Mouse (Mus musculus): Measurements from ENCODE around the gene Nudt8. TPM values are rescaled to one million over a fixed set of nuclear protein-coding genes. Genes with fewer than 3 reads are reported as not detected.

Gene Nudt8
- polyA plus RNA-seq, 1 experiment from 2014 or later = 30.0 TPM

DNA sequence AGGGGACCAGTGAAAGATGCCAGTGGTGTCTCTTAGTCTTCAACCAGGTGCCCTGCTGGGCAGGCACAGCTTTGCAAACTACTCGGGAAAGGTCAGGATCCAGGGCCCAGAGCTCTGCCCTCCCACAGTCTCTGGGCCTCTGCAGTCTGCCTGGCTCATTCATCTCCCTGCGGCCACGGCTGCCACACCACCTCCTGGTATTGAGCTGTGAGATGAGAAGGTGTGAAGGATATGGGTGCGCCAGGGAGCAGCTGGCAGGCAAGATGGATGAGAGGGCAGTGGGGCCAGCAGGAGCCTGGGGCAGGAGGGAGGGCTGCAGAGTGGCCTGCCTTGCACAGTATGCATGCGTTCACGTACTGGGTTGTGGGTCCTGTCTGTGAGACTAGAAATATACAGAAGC is 9.6 kb upstream of the Nudt8 start:
- Histone ChIP-seq H3K27me3 (no peaks in the 10 kb centered on the region), H3K27ac (no peak overlapping the region), H3K4me2 (replicated peaks) (no peak overlapping the region), H3K4me1 (peaks cover 11% of the 10 kb centered on the region), H3K9me3 (no peaks in the 10 kb centered on the region), H3K4me3 (no peak overlapping the region), H3K36me3 (no peaks in the 10 kb centered on the region), H3K9ac (no peak overlapping the region)
- no peak for ATAC-seq (ENCODE audit: insufficient number of reproducible peaks, insufficient read depth, low FRiP score, low TSS enrichment)
- WGBS = 62% methylated on average over 6 of the region's 6 CpGs

DNA sequence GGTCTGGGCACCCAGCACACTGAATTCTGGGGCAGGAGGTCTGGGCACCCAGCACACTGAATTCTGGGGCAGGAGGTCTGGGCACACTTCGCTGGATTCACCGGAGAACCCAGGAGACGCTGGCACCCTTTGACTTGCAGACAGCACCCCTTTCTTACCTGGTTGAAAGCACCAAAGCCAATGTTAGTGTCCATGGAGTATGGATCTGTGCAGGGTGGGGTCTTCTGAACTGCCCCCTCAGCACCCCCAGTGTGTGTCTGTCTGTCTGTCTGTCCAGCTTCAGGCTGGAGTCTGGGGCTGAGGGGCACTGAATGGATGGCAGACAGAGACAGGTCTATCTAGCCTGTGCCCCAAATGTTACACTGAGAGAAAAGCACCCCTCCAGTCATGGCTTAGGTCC is 8.8 kb upstream of the Nudt8 start:
- Histone ChIP-seq H3K27ac (no peak overlapping the region), H3K4me3 (no peak overlapping the region), H3K4me2 (replicated peaks) (no peak overlapping the region), H3K9ac (no peak overlapping the region), H3K27me3 (no peaks in the 10 kb centered on the region), H3K4me1 (peaks cover 4% of the 10 kb centered on the region), H3K36me3 (no peaks in the 10 kb centered on the region), H3K9me3 (no peaks in the 10 kb centered on the region)
- no peak for ATAC-seq (ENCODE audit: insufficient number of reproducible peaks, insufficient read depth, low FRiP score, low TSS enrichment)
- 94% methylated on average over 3 of the region's 3 CpGs for WGBS

DNA sequence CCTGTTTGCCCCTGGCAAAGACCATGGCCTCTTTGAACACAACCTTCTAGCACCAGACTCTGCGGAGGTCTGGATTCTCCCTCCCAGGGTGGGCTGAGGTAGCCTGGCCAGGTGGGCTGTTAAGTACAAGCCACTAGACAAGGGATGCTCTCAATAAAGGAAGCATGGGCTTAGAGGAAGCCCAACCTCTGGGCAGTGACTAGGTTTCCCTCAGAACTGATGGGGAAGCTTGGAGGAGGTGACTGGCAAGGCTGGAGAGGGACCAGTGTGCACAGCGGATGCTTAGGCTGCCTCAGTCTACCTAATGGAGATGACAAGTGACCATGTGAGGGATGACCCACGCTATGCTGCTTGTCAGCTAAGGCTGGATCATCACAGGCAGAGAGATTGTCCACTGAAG is 8.4 kb upstream of the Nudt8 start:
- Histone ChIP-seq H3K9me3 (no peaks in the 10 kb centered on the region), H3K4me2 (replicated peaks) (no peak overlapping the region), H3K9ac (no peak overlapping the region), H3K4me3 (no peak overlapping the region), H3K27ac (no peak overlapping the region), H3K4me1 (peaks cover under 1% of the 10 kb centered on the region; the same call in 1 of the 2 replicates), H3K36me3 (no peaks in the 10 kb centered on the region), H3K27me3 (no peaks in the 10 kb centered on the region)
- 77% methylated on average over 3 of the region's 3 CpGs for WGBS
- no peak for ATAC-seq (ENCODE audit: insufficient number of reproducible peaks, insufficient read depth, low FRiP score, low TSS enrichment)

DNA sequence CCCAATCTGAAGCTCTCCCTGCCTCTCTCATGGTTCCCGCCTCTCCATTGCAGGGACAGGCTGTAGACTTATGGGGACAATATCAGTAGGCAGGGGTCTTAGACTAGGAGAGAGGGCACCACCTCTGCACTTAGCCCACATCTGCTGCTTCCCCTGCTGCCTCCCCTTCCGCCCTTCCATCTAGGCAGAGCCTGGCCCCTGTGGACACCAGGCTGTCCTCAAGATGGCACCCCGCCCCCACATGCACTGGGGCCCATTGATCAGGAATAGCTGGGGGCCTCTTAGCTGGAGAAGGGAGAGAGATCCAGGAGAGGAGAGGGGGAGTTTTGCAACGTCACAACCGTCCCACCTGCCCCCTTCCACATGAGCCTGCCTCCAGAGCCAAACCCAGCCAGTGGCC is 8.0 kb upstream of the Nudt8 start, which contains the start of gene Tbx10:
Tbx10 (plus strand) TSS at position 337 of the 400 bp plus-strand sequence.
- H3K27me3 ChIP-seq = no peaks in the 10 kb centered on the region
- 0 out of 2 replicates have a peak within 1 kb of the TSS, but pooled peaks have one; percentile 2 for H3K9ac ChIP-seq
- no peak for ATAC-seq (ENCODE audit: insufficient number of reproducible peaks, insufficient read depth, low FRiP score, low TSS enrichment)
- no peak within 1 kb of the TSS for H3K4me3 ChIP-seq
- H3K9me3 ChIP-seq = no peaks in the 10 kb centered on the region
- WGBS = 62% methylated on average over 5 of the region's 5 CpGs
- H3K4me1 ChIP-seq = no peaks in the 10 kb centered on the region; the same call in 1 of the 2 replicates
- no peaks in the 10 kb centered on the region for H3K36me3 ChIP-seq
- no peak within 1 kb of the TSS for H3K27ac ChIP-seq
- H3K4me2 ChIP-seq (replicated peaks) = no peak within 1 kb of the TSS

DNA sequence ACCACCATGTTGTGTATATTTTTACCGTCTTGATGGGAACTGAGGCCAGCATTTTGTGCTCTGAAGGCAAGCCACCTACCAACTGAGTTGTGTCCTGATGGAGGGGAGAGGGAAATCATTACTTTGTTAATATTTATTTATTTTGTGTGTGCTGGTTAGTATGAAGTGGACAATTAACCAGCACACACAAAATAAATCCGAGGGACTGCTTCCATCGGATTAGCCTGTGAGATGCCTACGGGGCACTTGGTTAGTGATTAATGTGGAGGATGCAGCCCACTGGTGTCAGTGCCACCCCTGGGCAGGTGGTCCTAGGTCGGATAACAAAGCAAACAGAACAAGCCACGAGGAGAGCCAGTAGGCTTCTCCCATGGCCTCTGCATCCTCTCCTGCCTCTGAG is 5.4 kb upstream of the Nudt8 start:
- Histone ChIP-seq H3K4me1 (peaks cover 3% of the 10 kb centered on the region; the same call in 1 of the 2 replicates), H3K9ac (no peak overlapping the region), H3K4me2 (replicated peaks) (no peak overlapping the region), H3K9me3 (no peaks in the 10 kb centered on the region), H3K27ac (no peak overlapping the region), H3K4me3 (no peak overlapping the region), H3K36me3 (no peaks in the 10 kb centered on the region), H3K27me3 (no peaks in the 10 kb centered on the region)
- 60% methylated on average over 6 of the region's 6 CpGs for WGBS
- ATAC-seq (ENCODE audit: insufficient number of reproducible peaks, insufficient read depth, low FRiP score, low TSS enrichment) = no peak

DNA sequence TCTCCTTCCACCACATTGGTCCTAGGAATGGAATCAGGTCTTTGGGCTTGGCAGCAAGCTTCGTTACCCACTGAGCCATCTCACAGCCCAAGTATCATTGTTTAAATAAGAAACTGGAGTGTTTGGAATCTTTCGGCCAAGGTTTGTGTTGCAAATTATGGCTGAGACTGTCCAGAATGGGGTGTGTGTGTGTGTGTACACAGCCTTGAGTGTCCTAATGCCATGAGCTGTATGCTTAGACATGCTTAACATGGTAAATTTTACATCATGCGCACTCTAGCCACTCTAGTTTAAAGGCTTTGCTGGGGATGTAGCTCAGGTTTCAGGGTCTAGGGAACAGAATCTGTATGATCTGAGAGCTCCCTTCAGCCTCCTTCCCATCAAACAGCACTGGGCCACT is 4.9 kb upstream of the Nudt8 start:
- no peaks in the 10 kb centered on the region for H3K9me3 ChIP-seq
- no peak for ATAC-seq (ENCODE audit: insufficient number of reproducible peaks, insufficient read depth, low FRiP score, low TSS enrichment)
- H3K27ac ChIP-seq = no peak overlapping the region
- no peak overlapping the region for H3K9ac ChIP-seq
- peaks cover 3% of the 10 kb centered on the region; the same call in 1 of the 2 replicates for H3K4me1 ChIP-seq
- H3K4me3 ChIP-seq = no peak overlapping the region
- no peak overlapping the region for H3K4me2 ChIP-seq (replicated peaks)
- no peaks in the 10 kb centered on the region for H3K36me3 ChIP-seq
- H3K27me3 ChIP-seq = no peaks in the 10 kb centered on the region
- WGBS = 75% methylated on average over 3 of the region's 3 CpGs

DNA sequence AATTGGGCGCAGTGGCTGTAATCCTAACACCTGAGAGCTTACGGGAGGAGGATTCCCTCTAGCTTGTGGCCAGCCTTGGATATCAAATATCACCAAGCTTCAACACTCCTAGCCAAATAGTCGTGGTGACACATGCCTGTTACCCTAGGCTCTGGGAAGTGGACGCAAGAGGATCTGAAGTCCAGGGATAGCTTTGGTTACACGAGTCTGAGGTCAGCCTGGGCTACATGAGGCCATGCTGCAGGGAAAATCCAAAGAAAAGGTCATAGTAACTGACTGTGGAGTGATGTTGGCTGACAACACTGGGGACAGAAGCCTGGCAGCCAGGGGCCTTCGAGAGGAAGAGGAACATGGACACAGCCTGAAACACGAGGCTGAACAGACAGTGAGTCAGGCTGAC is 4.3 kb upstream of the Nudt8 start:
- Histone ChIP-seq H3K27me3 (no peaks in the 10 kb centered on the region), H3K9me3 (no peaks in the 10 kb centered on the region), H3K27ac (no peak overlapping the region), H3K36me3 (no peaks in the 10 kb centered on the region), H3K4me3 (no peak overlapping the region), H3K4me2 (replicated peaks) (no peak overlapping the region), H3K9ac (no peak overlapping the region), H3K4me1 (peaks cover 7% of the 10 kb centered on the region)
- ATAC-seq (ENCODE audit: insufficient number of reproducible peaks, insufficient read depth, low FRiP score, low TSS enrichment) = no peak
- 56% methylated on average over 7 of the region's 7 CpGs for WGBS

DNA sequence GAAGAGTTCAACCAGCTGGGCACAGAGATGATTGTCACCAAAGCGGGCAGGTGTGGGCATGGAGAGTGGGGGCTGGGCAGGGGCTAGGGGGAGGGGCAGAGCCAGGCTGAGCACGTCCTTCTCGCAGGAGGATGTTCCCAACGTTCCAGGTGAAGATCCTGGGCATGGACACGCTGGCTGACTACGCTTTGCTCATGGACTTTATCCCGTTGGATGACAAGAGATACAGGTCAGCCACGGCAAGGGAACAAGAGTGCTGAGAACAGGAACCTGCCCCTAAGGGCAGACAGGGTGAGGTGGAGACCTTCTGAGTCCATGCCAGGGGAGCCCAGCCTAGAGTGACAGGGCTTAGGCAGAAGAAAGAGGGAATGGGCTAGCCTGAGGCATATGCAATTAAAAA is 3.6 kb upstream of the Nudt8 start:
- Histone ChIP-seq H3K4me3 (no peak overlapping the region), H3K27me3 (no peaks in the 10 kb centered on the region), H3K4me2 (replicated peaks) (no peak overlapping the region), H3K4me1 (peaks cover 14% of the 10 kb centered on the region), H3K9ac (no peak overlapping the region), H3K9me3 (no peaks in the 10 kb centered on the region), H3K27ac (no peak overlapping the region), H3K36me3 (peaks cover under 1% of the 10 kb centered on the region; the same call in 1 of the 2 replicates)
- 84% methylated on average over 8 of the region's 8 CpGs for WGBS
- no peak for ATAC-seq (ENCODE audit: insufficient number of reproducible peaks, insufficient read depth, low FRiP score, low TSS enrichment)

DNA sequence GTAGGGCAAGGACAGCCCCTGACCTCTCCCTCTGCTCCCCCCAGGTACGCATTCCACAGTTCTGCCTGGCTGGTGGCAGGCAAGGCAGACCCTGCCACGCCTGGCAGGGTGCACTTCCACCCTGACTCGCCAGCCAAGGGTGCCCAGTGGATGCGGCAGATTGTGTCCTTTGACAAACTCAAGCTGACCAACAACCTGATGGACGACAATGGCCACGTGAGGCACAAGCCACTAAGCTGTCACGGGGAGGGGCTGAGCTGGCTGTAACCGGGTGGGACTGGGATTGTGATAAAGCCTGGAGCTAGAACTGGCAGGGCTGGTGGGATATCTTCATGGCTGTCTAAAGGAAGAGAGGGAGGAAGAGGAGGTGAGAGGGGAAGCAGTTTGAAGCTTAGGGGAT is 3.1 kb upstream of the Nudt8 start:
- 67% methylated on average over 8 of the region's 8 CpGs for WGBS
- Histone ChIP-seq H3K4me3 (no peak overlapping the region), H3K36me3 (peaks cover 4% of the 10 kb centered on the region; the same call in 1 of the 2 replicates), H3K27me3 (no peaks in the 10 kb centered on the region), H3K9me3 (no peaks in the 10 kb centered on the region), H3K4me2 (replicated peaks) (no peak overlapping the region), H3K4me1 (peaks cover 14% of the 10 kb centered on the region), H3K27ac (no peak overlapping the region), H3K9ac (no peak overlapping the region)
- ATAC-seq (ENCODE audit: insufficient number of reproducible peaks, insufficient read depth, low FRiP score, low TSS enrichment) = no peak

DNA sequence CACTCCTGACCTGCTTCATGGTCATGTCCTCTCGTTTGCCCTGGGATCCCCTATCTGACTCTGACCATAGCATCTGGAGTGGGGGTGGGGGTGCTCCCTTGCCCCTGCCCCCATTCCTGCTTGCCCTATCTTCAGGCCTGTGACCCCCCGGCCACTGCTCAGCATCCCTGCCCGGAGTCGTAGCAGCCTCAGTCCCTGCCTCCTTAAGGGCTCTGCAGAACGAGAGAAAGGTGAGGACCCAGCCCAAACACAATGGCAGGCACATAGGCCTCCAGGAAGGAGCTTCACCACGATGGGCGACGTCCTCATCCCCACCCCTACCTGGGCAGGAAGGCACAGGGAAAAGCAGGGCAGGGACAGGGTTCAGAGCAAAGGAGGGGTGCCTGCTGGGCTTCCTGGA is 2.0 kb upstream of the Nudt8 start:
- H3K27ac ChIP-seq = no peak overlapping the region
- ATAC-seq (ENCODE audit: insufficient number of reproducible peaks, insufficient read depth, low FRiP score, low TSS enrichment) = no peak
- H3K4me2 ChIP-seq (replicated peaks) = no peak overlapping the region
- WGBS = 69% methylated on average over 8 of the region's 8 CpGs
- H3K27me3 ChIP-seq = no peaks in the 10 kb centered on the region
- H3K36me3 ChIP-seq = peaks cover 4% of the 10 kb centered on the region; the same call in 1 of the 2 replicates
- H3K9ac ChIP-seq = no peak overlapping the region
- H3K4me3 ChIP-seq = no peak overlapping the region
- H3K4me1 ChIP-seq = peaks cover 14% of the 10 kb centered on the region
- H3K9me3 ChIP-seq = no peaks in the 10 kb centered on the region

DNA sequence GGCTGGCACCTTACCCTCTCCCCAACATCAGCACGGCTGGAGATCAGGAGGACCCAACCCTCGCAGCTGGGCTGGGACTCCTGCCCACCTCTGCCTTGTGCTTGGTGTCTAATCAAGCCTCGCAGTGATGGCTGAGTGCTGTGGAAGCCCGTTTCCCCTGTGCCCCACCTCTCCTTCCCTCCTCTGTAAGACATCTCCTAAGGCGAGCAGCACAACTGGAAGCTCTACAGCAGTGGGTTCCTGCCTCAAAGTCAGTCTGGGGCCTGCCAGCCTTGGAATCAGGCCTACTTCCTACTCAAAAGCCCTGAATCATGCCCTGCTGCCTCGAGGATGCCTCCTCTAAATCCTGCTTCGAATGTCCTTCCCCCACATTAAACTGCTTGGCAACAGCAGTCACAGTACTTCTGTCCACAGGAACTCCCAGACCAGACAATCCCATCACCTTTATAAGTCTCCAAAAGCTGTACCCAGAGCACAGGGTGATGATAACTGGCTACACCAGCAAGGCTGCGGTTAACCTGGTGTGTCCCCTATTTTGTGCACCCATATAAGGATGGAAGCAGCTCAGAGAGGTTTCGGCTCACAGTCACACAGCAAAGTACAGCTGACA is 1.2 kb upstream of the Nudt8 start:
- Histone ChIP-seq H3K4me3 (peak overlapping the region; percentile 75), H3K36me3 (peaks cover 4% of the 10 kb centered on the region; the same call in 1 of the 2 replicates), H3K9ac (peak overlapping the region; percentile 46; the same call in 1 of the 2 replicates), H3K4me2 (replicated peaks) (peak overlapping the region; percentile 76), H3K27ac (no peak overlapping the region), H3K9me3 (no peaks in the 10 kb centered on the region), H3K4me1 (peaks cover 14% of the 10 kb centered on the region), H3K27me3 (no peaks in the 10 kb centered on the region)
- 87% methylated on average over 9 of the region's 9 CpGs for WGBS
- no peak for ATAC-seq (ENCODE audit: insufficient number of reproducible peaks, insufficient read depth, low FRiP score, low TSS enrichment)

DNA sequence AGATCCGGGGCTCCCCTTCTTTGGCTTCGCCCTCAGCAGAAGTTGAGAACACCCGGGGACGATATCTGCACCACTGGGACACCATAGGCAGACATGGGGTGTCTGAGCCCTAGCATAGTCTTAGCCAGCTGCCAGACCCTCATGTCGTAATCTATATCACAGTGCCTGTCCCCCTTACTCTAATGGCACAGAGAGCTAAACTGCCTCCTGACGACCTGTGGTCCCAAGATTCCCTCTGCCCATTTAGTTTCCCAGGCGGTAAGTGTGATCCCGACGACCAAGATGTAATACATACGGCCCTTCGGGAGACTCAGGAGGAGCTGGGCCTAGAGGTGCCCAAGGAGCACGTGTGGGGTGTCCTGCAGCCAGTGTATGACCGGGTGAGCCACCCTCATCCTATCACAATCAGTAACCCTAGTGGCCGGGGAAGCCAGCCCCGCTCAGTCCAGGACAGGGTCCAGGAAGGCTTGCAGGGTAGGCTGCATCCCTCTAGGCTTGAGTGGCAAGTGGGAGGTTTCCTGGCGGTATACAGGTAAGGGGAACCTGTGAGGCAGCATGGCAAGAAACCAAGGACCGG is 657 bp downstream of the Nudt8 start:
- peak overlapping the region; percentile 97 for H3K27ac ChIP-seq
- no peaks in the 10 kb centered on the region for H3K27me3 ChIP-seq
- ATAC-seq (ENCODE audit: insufficient number of reproducible peaks, insufficient read depth, low FRiP score, low TSS enrichment) = no peak; the same call in 1 of the 2 replicates
- H3K36me3 ChIP-seq = peaks cover 6% of the 10 kb centered on the region
- no peaks in the 10 kb centered on the region for H3K9me3 ChIP-seq
- H3K4me2 ChIP-seq (replicated peaks) = peak overlapping the region; percentile 76
- H3K9ac ChIP-seq = peak overlapping the region; percentile 91
- peaks cover 14% of the 10 kb centered on the region for H3K4me1 ChIP-seq
- H3K4me3 ChIP-seq = peak overlapping the region; percentile 75
- WGBS = 17% methylated on average over 17 of the region's 17 CpGs

All from embryonic facial prominence, embryonic 12.5 days (tissue).